Mouse (Mus musculus): ENCODE results near the gene Atp6v1g2. TPM values are rescaled to one million over a fixed set of nuclear protein-coding genes. Genes with fewer than 3 reads are reported as not detected.
A peak's percentile ranks its signal among the peaks of the same experiment; 100 is the strongest.

Gene Atp6v1g2
- polyA plus RNA-seq, 1 experiment: 11.2 TPM

DNA sequence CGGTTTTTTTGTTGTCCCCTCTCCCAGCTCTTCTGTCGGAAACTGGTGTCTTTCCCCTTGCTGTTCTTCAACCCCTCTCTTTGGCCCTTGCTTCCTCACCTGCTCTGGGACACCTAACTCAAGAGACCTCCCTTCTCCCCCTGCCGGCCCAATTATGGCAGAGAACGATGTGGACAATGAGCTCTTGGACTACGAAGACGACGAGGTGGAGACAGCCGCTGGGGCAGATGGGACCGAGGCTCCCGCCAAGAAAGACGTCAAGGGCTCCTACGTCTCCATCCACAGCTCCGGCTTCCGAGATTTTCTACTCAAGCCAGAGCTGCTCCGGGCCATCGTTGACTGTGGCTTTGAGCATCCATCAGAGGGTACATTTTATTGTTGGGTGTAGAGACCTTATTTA lies 9.6 kb downstream of the Atp6v1g2 start:
- H3K4me3 ChIP-seq (ENCODE audit: insufficient read depth, low read length): peak overlapping the region; percentile 71
- H3K4me1 ChIP-seq (ENCODE audit: control insufficient read depth, insufficient read depth, low read length): peaks cover 44% of the 10 kb centered on the region
- H3K27ac ChIP-seq (ENCODE audit: insufficient read depth, low read depth, low read length): peak overlapping the region; percentile 92
- TF ChIP-seq CTCF (IDR thresholded peaks at IDR 0.05; ENCODE audit: low read depth, low read length) (no peak), POLR2A (IDR thresholded peaks at IDR 0.05; ENCODE audit: borderline replicate concordance, low read depth, low read length) (no peak)

DNA sequence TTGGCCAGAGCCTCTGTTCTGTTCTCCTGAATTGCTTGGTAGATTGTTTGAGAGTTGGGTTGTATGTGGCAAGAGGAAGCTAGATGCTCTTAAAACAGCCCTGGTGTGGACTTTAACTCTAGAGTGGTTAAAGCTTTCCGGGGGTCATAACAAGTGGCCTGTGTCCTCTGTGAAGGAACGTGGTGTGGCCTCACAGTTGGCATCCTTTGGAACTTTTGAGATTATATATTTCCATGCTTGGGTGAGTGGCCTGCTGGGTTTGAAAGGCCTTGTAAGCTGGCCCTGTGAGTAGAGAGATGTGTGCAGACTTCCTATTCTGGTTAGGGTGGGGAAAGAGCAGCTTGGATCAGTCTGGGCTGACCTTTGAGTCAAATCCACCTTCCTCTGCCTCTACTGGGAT lies 11.5 kb downstream of the Atp6v1g2 start:
- TF ChIP-seq CTCF (IDR thresholded peaks at IDR 0.05; ENCODE audit: low read depth, low read length): no peak
- TF ChIP-seq POLR2A (IDR thresholded peaks at IDR 0.05; ENCODE audit: borderline replicate concordance, low read depth, low read length): no peak
- Histone ChIP-seq H3K27ac (ENCODE audit: insufficient read depth, low read depth, low read length) (0 out of 2 replicates have a peak overlapping the region, but pooled peaks have one; percentile 17), H3K4me1 (ENCODE audit: control insufficient read depth, insufficient read depth, low read length) (peaks cover 40% of the 10 kb centered on the region), H3K4me3 (ENCODE audit: insufficient read depth, low read length) (0 out of 2 replicates have a peak overlapping the region, but pooled peaks have one; percentile 2)

DNA sequence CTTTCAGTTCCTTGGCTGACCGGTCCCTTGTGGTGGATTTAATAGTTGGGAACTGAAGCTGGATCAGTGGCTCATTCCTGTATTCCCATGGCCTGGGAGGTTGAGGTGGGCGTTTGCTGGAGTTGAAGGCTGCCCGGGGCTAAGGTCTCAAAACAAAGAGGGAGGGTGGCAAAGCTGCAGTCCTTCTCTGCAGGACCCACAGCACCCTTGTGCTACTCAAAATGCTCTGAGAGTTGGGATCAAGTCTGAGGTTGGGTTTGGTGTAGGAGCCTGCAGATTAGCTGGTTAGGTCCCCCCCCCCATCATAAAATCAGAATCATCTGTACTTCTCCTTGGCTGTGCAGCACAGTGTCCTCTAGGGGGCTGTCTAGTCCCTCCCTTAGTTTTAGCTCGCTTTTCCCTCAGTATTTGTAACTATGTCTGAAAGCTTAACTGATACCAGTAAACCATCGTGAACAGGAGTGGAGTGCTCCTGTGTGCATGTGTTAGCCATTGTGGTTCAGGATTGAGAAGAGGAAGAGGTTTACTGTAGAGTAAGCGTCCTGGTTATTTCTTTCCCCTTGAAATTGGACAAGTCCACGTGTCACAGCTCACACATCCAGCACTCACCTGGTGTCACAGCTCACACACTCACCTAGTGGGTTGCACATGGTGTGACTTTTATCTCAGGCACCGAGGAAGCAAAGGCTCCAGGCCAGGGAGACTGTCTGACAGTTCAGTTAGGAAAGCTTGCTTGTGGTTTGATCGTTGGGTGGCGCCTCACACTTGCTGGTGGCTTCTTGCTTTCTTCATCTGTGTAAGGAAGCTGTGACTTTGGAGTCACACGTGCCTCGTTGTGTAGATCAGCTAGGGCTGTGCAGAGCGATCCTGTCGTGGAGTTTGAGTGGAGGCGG lies 12.5 kb downstream of the Atp6v1g2 start:
- H3K4me1 ChIP-seq (ENCODE audit: control insufficient read depth, insufficient read depth, low read length): peaks cover 30% of the 10 kb centered on the region
- H3K4me3 ChIP-seq (ENCODE audit: insufficient read depth, low read length): no peak overlapping the region
- no peak for TF ChIP-seq CTCF (IDR thresholded peaks at IDR 0.05; ENCODE audit: low read depth, low read length)
- TF ChIP-seq POLR2A (IDR thresholded peaks at IDR 0.05; ENCODE audit: borderline replicate concordance, low read depth, low read length): no peak
- no peak overlapping the region for H3K27ac ChIP-seq (ENCODE audit: insufficient read depth, low read depth, low read length)

DNA sequence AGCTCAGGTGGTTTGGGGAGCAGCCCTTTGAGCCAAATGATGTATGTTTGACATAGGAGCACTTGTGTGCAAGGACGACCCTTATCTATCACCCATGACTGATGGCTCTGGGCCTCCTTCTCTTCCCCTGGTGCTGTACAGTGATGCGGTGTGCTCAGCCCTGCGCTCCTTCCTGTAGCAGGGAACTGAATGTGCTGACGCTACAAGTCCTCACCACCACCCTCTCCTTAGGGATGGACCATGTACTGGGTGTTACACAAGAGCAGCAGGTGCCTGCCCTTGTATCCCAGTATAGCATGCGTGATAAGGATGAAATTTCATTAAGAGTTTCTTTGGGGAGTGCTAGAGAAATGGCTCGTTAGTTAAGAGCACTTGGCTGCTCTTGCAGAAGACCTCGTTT lies 13.7 kb downstream of the Atp6v1g2 start:
- no peak overlapping the region for H3K27ac ChIP-seq (ENCODE audit: insufficient read depth, low read depth, low read length)
- no peak for TF ChIP-seq CTCF (IDR thresholded peaks at IDR 0.05; ENCODE audit: low read depth, low read length)
- TF ChIP-seq POLR2A (IDR thresholded peaks at IDR 0.05; ENCODE audit: borderline replicate concordance, low read depth, low read length): no peak
- H3K4me1 ChIP-seq (ENCODE audit: control insufficient read depth, insufficient read depth, low read length): peaks cover 30% of the 10 kb centered on the region
- no peak overlapping the region for H3K4me3 ChIP-seq (ENCODE audit: insufficient read depth, low read length)

DNA sequence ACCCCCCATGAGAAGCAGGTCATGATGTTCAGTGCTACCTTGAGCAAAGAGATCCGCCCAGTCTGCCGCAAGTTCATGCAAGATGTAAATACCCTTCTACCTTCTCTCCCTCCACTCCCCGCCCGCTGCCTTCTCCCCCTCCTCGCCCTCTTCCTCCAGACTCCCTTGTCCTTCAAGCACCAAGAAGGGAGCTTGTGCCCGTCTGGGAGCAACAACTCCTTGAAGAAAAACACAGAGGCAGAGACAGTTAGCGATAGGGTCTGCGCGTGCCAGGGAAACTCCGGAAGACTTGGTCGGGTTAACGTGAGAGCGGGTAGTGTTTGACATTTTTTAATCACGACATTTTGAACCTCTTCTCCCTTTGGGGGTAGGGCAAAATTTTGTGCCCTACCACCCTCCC lies 15.5 kb downstream of the Atp6v1g2 start:
- H3K4me3 ChIP-seq (ENCODE audit: insufficient read depth, low read length): no peak overlapping the region
- H3K27ac ChIP-seq (ENCODE audit: insufficient read depth, low read depth, low read length): no peak overlapping the region
- TF ChIP-seq POLR2A (IDR thresholded peaks at IDR 0.05; ENCODE audit: borderline replicate concordance, low read depth, low read length) (no peak), CTCF (IDR thresholded peaks at IDR 0.05; ENCODE audit: low read depth, low read length) (no peak)
- peaks cover 30% of the 10 kb centered on the region for H3K4me1 ChIP-seq (ENCODE audit: control insufficient read depth, insufficient read depth, low read length)

DNA sequence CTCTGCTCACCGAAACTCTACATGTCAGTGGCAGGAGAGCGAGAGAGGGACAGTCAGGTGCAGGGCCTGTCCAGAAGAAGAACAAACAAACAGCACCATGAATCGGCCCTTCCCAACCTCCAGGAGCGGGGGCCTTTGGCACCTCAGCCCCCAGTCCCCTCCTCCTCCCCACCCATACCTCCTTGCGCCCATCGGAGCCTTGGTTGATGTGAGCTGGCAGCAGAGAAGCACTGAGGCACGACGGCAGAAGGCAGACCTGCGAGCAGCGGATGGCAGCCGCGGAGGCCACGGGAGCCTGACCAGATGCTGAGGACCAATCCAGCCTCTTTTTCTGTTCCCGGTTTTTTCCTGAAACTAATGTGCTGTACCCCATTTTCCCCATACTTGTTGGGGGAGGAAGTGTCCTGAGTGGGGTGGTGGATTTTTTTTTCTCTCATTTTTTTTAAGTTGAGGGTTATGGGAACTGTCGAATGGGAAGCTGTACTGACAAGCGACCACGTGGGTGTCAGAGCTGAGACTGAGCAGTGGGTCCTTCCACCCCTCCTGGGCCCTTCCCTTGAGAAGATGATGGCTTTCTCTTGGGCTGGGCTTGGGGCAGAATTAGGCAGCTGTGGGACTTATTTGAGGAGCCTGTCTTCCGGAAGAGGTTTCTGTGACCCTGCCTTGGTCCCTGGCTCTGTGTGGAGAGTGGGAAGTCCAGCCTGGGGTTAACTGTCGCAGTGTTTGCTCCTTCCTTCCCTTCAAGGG lies 16.2 kb downstream of the Atp6v1g2 start:
- H3K4me1 ChIP-seq (ENCODE audit: control insufficient read depth, insufficient read depth, low read length): peaks cover 24% of the 10 kb centered on the region
- TF ChIP-seq POLR2A (IDR thresholded peaks at IDR 0.05; ENCODE audit: borderline replicate concordance, low read depth, low read length) (no peak), CTCF (IDR thresholded peaks at IDR 0.05; ENCODE audit: low read depth, low read length) (no peak)

DNA sequence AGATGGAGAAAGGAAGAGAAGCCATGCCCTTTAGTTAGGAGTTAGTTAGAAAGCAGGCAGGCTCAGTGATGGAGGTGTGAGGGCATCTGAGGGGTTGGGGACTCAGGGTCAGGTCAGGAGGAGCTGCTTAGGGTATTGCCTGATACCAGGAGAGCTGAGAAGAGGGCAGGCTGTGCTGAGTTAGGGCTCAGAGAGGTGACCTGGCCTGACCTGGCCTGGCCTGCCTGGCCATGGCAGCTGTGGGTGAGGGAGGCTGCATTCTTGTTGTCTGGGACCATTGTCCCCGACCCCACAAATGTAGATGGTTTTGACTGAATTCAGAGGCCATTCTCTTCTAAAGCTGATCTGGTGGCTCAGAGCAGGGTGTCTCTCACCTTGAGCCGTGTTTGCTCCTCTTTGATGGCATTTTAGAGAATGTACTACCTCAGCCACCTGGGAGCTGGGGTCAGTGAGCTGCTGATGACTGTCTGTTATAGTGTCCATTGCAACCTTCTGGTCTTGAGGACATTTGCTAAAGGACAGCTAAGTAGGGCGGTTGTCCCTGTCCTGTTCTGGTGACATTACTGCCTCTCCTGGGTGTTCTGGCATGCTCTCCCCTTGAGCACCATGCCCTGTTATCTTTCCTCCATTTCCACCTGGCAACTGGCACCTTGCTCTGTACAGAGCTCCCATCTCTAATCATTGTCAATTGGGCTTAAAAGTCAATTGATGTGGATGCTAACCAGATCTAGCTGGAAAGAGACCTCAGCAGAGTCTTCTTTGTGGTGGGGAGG lies 17.1 kb downstream of the Atp6v1g2 start:
- Histone ChIP-seq H3K27ac (ENCODE audit: insufficient read depth, low read depth, low read length) (no peak overlapping the region), H3K4me1 (ENCODE audit: control insufficient read depth, insufficient read depth, low read length) (peaks cover 23% of the 10 kb centered on the region), H3K4me3 (ENCODE audit: insufficient read depth, low read length) (no peak overlapping the region)
- TF ChIP-seq POLR2A (IDR thresholded peaks at IDR 0.05; ENCODE audit: borderline replicate concordance, low read depth, low read length) (no peak), CTCF (IDR thresholded peaks at IDR 0.05; ENCODE audit: low read depth, low read length) (no peak)

More for the DNA sequence above, 16.2 kb downstream of the Atp6v1g2 start:
- H3K4me3 ChIP-seq (ENCODE audit: insufficient read depth, low read length): no peak overlapping the region
- no peak overlapping the region for H3K27ac ChIP-seq (ENCODE audit: insufficient read depth, low read depth, low read length)

DNA sequence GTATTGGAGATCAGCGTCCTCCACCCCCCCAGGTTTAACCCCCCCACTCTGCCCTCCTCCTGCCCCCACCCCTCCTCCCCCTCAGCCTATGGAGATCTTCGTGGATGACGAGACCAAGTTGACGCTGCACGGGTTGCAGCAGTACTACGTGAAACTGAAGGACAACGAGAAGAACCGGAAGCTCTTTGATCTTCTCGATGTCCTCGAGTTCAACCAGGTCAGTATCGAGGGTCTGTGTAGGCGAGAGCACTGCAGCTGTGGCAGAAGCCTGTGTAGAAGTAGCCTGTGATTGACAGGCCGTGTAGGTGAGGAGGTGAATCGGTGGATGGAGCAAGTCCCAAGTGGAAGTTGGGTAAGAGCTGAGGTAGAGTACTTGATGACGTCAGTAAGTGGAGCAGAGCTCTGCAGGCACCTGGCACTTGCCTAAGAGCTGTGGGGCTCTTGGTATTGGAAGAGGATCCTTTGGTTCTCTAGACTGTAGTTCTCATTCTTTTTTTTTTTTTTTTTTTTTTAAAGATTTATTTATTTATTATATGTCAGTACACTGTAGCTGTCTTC lies 17.8 kb downstream of the Atp6v1g2 start:
- no peak overlapping the region for H3K27ac ChIP-seq (ENCODE audit: insufficient read depth, low read depth, low read length)

DNA sequence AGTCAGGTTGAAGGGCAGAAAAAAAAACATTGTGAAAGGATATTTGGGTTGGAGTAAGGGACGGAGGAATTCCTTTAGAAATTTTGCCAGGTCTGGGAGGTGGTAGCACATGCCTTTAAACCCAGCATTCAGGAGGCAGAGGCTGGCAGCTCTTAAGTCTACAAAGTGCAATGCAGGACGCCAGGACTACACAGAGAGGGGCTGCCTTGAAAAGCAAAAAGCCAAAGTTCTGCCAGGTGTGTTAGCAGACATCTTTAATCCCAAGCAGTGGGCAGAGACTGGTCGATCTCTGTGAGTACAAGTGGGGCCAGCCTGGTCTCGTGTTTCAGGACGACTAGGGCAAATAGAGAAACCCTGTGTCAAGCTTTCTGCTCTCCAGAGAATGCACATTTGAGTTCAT lies 18.5 kb downstream of the Atp6v1g2 start:
- Histone ChIP-seq H3K27ac (ENCODE audit: insufficient read depth, low read depth, low read length) (no peak overlapping the region), H3K4me3 (ENCODE audit: insufficient read depth, low read length) (no peak overlapping the region), H3K4me1 (ENCODE audit: control insufficient read depth, insufficient read depth, low read length) (peaks cover 19% of the 10 kb centered on the region)
- no peak for TF ChIP-seq CTCF (IDR thresholded peaks at IDR 0.05; ENCODE audit: low read depth, low read length)
- TF ChIP-seq POLR2A (IDR thresholded peaks at IDR 0.05; ENCODE audit: borderline replicate concordance, low read depth, low read length): no peak

More for the DNA sequence above, 17.8 kb downstream of the Atp6v1g2 start:
- no peak for TF ChIP-seq POLR2A (IDR thresholded peaks at IDR 0.05; ENCODE audit: borderline replicate concordance, low read depth, low read length)
- TF ChIP-seq CTCF (IDR thresholded peaks at IDR 0.05; ENCODE audit: low read depth, low read length): no peak
- Histone ChIP-seq H3K4me1 (ENCODE audit: control insufficient read depth, insufficient read depth, low read length) (peaks cover 21% of the 10 kb centered on the region), H3K4me3 (ENCODE audit: insufficient read depth, low read length) (no peak overlapping the region)

Measured in bone marrow macrophage, adult 2 months (primary cell).